Mouse (Mus musculus): ENCODE results near the gene Clock.

Gene Clock

GRCm38 (mm10) chr5:76283890-76284289 is 20.7 kb downstream of the Clock start:
- DNase-seq (ENCODE audit: low read depth, low spot score) = no peak

- DNase-seq (ENCODE audit: low read depth, low spot score) = no peak
Observed at GRCm38 (mm10) chr5:76274977-76275376, 29.6 kb downstream of the Clock start.

- no peak for DNase-seq (ENCODE audit: low read depth, low spot score)
Observed at GRCm38 (mm10) chr5:76250948-76251347, 53.6 kb downstream of the Clock start.

DNA sequence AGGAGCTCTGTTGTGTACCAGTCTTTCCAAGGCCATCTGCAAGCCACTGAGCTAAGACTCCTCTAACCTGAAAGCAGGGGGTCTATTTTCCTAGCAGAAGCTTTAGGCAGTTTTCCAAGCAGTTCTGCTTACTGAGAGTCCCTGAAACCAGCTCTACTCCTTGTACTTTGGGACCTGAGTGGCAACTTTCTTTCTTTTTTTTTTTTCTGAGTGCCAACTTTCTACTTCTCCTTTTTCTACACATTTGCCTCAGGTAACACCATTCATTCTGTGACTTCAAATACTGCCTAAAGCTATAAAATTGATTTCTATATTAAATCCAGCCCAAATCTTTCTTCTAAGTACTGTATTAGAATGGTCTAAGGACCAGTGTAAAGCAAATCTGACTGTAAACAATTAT is 58.1 kb downstream of the Clock start:
- DNase-seq (ENCODE audit: low read depth, low spot score) = no peak

- DNase-seq (ENCODE audit: low read depth, low spot score) = no peak
Observed at GRCm38 (mm10) chr5:76245419-76245818, 59.2 kb downstream of the Clock start.

- no peak for DNase-seq (ENCODE audit: low read depth, low spot score)
Observed at GRCm38 (mm10) chr5:76244430-76244829, 60.2 kb downstream of the Clock start.

- DNase-seq (ENCODE audit: low read depth, low spot score) = no peak
Observed at GRCm38 (mm10) chr5:76243929-76244328, 60.7 kb downstream of the Clock start.

DNA sequence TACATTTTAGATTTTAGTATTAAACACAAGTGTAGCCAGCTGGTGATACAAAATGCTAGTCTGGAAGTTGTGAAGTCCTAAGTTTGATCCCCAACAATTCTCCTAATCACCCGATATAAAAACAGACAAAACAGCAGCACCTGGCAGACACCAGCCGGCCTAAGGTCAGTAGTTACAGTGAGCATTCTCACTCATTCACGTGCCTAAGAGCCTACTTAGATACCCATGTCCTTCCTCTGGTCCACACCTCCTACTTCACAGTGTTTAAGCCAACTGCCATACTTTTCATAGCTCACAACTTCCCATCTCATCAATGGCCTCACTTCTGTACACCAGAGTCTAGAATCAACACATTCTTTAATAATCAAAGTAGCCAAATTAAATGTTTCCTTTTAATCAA is 61.3 kb downstream of the Clock start:
- DNase-seq (ENCODE audit: low read depth, low spot score) = no peak

DNA sequence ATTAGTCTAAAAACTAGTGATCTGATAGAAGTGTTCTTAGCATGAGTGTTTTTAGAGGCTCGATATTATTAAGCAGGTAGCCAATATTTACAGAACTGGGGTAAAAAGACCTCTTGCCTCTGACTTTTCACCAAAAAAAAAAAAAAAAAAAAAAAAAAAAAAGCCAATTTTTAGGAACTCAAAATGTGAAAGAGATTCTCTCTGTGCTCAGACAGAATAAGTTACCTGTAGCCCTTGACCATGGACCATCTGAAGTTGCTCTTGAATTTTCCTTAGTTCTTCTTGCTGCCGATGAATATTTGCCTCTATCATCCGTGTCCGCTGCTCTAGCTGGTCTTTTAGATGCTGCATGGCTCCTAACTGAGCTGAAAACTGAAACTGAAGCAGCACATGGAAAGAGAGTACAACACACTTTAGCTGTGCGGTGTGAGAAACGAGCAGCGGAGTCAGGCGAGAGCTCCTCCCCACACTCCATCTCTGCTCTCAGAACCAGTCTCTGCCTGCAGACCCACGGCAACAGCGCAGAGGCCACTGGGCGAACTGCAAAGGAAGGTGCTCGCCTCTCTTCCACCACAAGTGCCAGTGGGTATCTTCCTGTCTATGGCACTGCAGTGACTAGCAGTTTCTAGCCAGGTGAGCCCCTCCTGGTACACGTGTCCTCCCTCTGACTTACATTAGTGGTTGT is 73.3 kb downstream of the Clock start:
- DNase-seq (ENCODE audit: low read depth, low spot score) = peak; percentile 66

DNA sequence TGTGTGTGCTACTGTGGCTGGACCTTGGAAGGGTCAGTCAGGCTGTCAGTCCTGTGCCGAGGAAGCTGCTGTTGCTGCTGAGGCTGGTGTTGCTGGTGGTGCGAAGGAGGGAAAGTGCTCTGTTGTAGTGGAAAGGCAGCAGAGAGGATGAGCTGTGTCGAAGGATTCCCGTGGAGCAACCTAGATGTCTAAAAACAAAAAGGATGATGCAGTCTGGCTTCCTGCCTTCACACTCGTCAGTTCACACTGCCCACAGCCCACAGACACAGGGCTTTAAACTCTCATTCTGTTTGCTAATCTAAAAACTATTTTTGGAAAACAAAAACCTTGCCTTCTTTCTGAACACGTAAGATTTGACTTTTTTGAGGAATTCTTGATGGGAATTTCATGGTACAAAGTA is 87.9 kb downstream of the Clock start:
- DNase-seq (ENCODE audit: low read depth, low spot score) = no peak

DNA sequence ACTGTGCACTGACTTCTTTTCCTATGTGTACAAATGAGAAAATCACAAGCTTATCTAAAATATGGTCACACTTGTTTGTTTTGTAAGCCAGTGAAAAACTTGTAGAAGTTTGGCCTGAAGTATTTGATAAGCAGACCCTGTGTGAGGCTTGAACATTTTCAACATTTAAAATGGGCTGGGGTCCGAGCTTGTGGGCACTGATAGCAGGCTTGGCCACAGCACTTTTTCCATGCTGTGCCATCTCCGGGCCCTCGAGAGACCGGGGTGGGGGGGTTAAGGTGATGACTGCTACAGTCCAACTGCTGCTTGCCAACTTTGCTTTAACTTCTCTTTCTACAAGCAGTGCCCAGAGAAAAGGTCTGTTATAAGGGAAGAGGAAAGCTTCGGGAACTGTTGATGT is 96.5 kb downstream of the Clock start:
- no peak for DNase-seq (ENCODE audit: low read depth, low spot score)

GRCm38 (mm10) chr5:76205886-76206285 is 98.7 kb downstream of the Clock start:
- DNase-seq (ENCODE audit: low read depth, low spot score) = no peak

DNA sequence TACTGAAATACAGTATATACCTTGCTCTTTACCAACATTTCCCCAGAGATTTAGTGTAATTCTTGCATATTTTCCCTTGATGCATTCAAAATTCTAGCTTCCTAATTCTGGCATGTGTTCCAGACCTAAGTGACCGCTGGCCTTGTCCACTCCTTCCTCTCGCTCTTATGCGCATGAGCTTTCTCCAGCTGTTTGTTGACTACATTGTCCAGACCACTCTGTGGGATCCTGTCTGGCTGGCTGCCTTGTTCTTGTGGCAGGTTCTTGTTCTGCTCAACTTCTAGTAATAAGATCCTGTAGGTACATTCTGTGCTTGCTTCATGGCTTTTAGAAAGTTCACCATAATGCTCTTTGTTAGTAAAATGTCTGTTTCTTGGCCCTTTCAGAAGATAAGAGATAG is 101.4 kb downstream of the Clock start:
- DNase-seq (ENCODE audit: low read depth, low spot score) = no peak

DNA sequence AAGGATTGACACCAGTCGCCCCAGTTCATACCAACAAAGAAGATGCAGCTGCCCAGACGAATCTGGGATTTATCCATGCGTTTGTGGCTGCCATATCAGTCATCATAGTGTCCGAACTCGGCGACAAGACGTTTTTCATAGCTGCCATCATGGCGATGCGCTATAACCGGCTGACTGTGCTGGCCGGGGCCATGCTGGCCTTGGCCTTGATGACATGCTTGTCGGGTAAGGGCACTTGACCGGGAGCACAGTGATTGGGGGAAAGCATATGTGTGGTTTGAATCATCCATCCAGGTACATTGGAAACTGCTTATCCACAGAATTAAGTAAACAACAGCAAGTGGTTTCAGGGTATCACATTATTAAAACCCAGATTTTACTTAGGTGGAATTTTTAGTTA is 105.2 kb downstream of the Clock start:
- no peak for DNase-seq (ENCODE audit: low read depth, low spot score)

DNA sequence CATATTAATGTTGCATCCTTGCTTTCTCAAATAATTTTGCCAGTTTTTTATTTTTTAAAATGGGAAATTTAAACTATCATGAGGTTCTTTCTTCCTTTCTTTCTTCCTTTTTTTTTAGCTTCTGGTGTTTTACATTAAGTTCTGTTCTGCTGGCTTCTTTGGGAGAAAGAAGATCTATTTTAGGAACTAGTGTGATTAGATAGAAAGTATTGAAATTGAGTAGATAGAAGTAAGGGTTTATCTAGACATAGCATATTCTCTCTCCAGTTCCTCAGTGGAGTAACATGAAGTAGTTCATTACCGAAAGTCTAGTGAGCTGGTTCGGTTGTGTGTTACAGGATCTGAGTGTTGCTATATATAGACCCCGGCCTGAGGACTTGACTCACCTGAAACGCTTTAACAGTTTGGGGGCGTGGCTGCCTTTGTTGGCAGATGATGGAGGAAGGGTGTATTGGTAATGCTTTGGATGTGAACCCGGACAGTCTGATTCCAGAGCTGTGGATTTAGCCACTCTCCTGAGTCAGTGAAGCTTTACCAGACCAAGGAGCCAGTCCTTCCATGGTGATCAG is 110.1 kb downstream of the Clock start:
- peak; percentile 46 for DNase-seq (ENCODE audit: low read depth, low spot score)

- no peak for DNase-seq (ENCODE audit: low read depth, low spot score)
Observed at GRCm38 (mm10) chr5:76193075-76193474, 111.5 kb downstream of the Clock start.

GRCm38 (mm10) chr5:76190609-76191008 is 114.0 kb downstream of the Clock start:
- DNase-seq (ENCODE audit: low read depth, low spot score) = no peak

DNA sequence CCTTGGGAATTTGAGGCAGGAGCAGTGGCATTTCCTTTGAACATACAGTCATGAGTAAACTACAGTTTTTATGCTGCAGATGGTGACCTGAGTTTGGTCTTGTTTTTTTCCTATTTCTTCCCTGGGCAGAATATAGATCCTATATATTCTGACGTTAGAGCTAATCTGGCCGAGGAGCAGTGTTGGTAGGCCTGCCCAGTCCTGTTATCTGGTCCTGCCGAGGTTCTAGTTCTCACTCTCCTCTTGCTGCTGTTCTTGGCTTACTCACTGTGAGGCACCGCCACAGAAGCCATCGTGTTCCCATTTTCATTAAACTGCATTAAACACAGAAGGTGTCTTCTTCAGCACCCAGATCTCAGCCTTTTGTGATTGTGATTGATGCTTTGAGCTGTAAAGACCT is 116.7 kb downstream of the Clock start:
- no peak for DNase-seq (ENCODE audit: low read depth, low spot score)

DNA sequence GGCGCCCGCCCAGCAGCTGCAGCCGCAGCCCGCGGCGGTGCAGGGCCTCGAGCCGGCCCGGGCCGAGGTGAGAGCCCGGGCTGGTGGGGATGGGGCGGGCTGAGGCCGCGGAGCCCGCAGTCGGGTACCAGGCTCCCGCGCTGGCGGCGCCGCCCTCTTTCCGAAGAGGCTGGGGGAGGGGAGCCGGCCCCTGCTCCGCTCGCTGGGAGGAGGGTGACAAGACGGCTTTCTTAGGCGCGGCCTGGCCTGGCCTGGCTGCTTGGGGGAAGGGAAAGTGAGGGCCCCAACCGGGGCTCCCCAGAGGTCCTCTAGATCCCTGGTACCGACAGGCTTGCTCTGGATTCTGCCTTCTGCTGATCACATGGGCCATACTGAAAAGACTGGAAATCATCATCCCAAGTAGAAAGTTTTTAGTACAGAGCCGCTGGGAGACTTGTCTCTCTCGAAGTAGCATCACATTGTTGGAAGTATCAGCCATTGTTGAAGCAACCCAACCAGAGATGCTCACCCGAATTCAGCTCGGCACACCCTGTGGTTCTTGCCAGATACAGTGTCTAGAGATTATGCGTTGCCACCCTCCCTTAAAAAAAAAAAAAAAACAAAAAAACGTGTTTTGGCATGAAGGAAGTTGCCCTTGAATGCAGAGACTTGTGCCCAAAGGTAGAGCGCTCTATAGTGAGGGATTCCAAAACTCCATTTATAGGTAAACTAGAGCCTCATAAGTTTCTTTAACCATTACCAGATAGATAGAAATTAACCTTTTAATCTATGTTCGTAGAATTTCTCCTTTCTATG is 120.1 kb downstream of the Clock start:
- DNase-seq (ENCODE audit: low read depth, low spot score) = peak; percentile 85

GRCm38 (mm10) chr5:76183750-76184261 is 120.8 kb downstream of the Clock start, which contains the start of gene Tmem165:
Gene Tmem165 (plus strand): TSS chr5:76183880.
- DNase-seq (ENCODE audit: low read depth, low spot score) = peak; percentile 95

GRCm38 (mm10) chr5:76183043-76183749 is 121.4 kb downstream of the Clock start:
- no peak for DNase-seq (ENCODE audit: low read depth, low spot score)

DNA sequence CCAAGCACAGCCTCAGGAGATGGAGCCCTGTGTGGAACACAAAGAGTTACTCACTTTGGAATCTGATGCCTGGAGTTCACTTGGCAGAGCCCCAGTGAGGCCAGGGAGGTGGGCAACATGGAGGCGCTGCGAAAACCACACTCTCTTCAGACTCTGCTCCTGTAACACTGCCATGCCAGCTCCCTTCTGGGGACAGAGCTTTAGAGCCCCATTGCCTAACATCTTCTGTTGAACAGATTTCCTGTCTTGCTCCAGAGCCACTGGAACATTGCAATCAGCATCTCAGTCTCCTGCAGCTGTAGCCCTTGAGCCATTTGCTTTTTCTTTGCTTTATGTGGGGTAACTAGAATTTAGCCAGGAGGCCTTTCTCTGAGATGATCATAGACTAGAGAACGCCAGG is 122.3 kb downstream of the Clock start:
- no peak for DNase-seq (ENCODE audit: low read depth, low spot score)
